In genomic region chr3:31097976-31098375, GRCm38 (mm10) we compare ENCODE assay signal across 10 mouse cellular contexts. TPM values are rescaled to one million over a fixed set of nuclear protein-coding genes. Genes with fewer than 3 reads are reported as not detected.
DNase-seq lines count a peak whose midpoint lies in the region; ATAC-seq lines count a peak whose summit lies in the region.
"Had no signal": no experiment of that assay in that cellular context is flagged by ENCODE, and none has a peak within 500 bp of the region (broad histone marks: within the 10 kb centered on the region; RNA-seq: fewer than 3 reads in every experiment).

No protein-coding gene starts in this region.

- H3K36me3 ChIP-seq in limb, embryonic 12.5 days: peaks cover 18% of the 10 kb centered on the region
- H3K36me3 ChIP-seq: liver, embryonic 13.5 days had no signal

- peak overlapping the region; percentile 40 for H3K4me2 ChIP-seq in limb, embryonic 12.5 days
- H3K4me2 ChIP-seq: liver, embryonic 13.5 days had no signal

- no peak overlapping the region for H3K9ac ChIP-seq in limb, embryonic 12.5 days (replicated peaks)
- H3K9ac ChIP-seq: liver, embryonic 13.5 days had no signal

- peaks cover 49% of the 10 kb centered on the region for H3K4me1 ChIP-seq in limb, embryonic 12.5 days (replicated peaks)

- WGBS in limb, embryonic 12.5 days: 57% methylated on average over 11 of the region's 11 CpGs

- no peak overlapping the region for H3K27ac ChIP-seq in limb, embryonic 12.5 days
- H3K27ac ChIP-seq: liver, embryonic 13.5 days had no signal

- H3K4me3 ChIP-seq in limb, embryonic 12.5 days (replicated peaks): peak overlapping the region; percentile 13; the same call in 1 of the 2 replicates
- H3K4me3 ChIP-seq: liver, embryonic 13.5 days had no signal

- no peaks in the 10 kb centered on the region for H3K9me3 ChIP-seq in limb, embryonic 12.5 days
- H3K9me3 ChIP-seq: liver, embryonic 13.5 days had no signal

- no peaks in the 10 kb centered on the region for H3K27me3 ChIP-seq in limb, embryonic 12.5 days
- H3K27me3 ChIP-seq: liver, embryonic 13.5 days had no signal

- DNase-seq in heart, adult 11 months: peak; percentile 71
- no peak for DNase-seq in heart, adult 8-10 months (ENCODE audit: low spot score)
- peak; percentile 30 for DNase-seq in testis, postnatal 10 days (ENCODE audit: low spot score)
- no peak for DNase-seq in testis, postnatal 14 days (ENCODE audit: low spot score)
- no peak for DNase-seq in spleen, postnatal 14 days (ENCODE audit: low spot score in 2 of 2)
- no peak for DNase-seq in layer of hippocampus, postnatal 36 days
- DNase-seq in right cerebral cortex, adult 2 months (ENCODE audit: low spot score in 2 of 2): no peak
- DNase-seq: liver, embryonic 13.5 days; right cerebral cortex, postnatal 14 days had no signal

- ATAC-seq in limb, embryonic 12.5 days (ENCODE audit: insufficient number of reproducible peaks, insufficient read depth, low FRiP score, low TSS enrichment, low read depth): no peak

RNA-seq across cellular contexts. Expression of gene Skil, which starts 3.1 kb away (rescaled TPM):
- total RNA-seq in heart, adult 8-10 months (2022): 10 to 100 TPM; 11.4 to 18.7 (median 14.9) TPM
- 34.5 and 36.2 TPM in 2 replicates for polyA plus RNA-seq in limb, embryonic 12.5 days (2016; fragmentation: Nextera tagmentation; extraction: Ambion mirVana)
- total RNA-seq in layer of hippocampus, postnatal 36 days (2021): 10 to 100 TPM; 74.5 to 74.6 TPM

RNA-seq across cellular contexts. Expression of gene Cldn11, which starts 51.7 kb away (rescaled TPM):
- under 1 TPM; 0.37 to 0.47 (median 0.42) TPM for total RNA-seq in heart, adult 8-10 months (2022)
- 4.9 and 5.2 TPM in 2 replicates for polyA plus RNA-seq in limb, embryonic 12.5 days (2016; fragmentation: Nextera tagmentation; extraction: Ambion mirVana)
- total RNA-seq in layer of hippocampus, postnatal 36 days (2021): 100 to 1,000 TPM; 200 to 204 TPM

Comparison
In these comparisons a context has a peak if more than half of its experiments do, and no peak if none do; other contexts are left out.
1. DNase-seq: peak in heart, adult 11 months (single experiment) and testis, postnatal 10 days (single experiment); none in heart, adult 8-10 months (single experiment), testis, postnatal 14 days (single experiment), spleen, postnatal 14 days (0 of 2), layer of hippocampus, postnatal 36 days (0 of 2) and right cerebral cortex, adult 2 months (0 of 2).
2. RNA of gene Cldn11, which starts 51.7 kb away (total RNA-seq): 200 to 204 TPM in layer of hippocampus, postnatal 36 days; 0.37 to 0.47 TPM in heart, adult 8-10 months; every median in the first group is over 100 times any median in the second.